Mouse (Mus musculus) hindbrain, embryonic 13.5 days (tissue): ENCODE measurements at regions not wholly inside any gene's neighbourhood (a gene's known extent, or its start where the extent isn't known, plus 50 kb on each side); places are given as distances from the start of the nearest gene placed in this dataset.

Experiments used
- ATAC-seq: fragments of 200-750 bp; cut with Nextera tagmentation; 2 replicates; pipeline ENCODE4 v1.8.0; 2017; ENCODE audit warnings: moderate TSS enrichment; ENCODE audit not compliant: low FRiP score
- H3K27ac ChIP-seq: fragments of 300-500 bp; sonication (generic); 2 replicates; pipeline ENCODE4 v1.5.1; 2015; ENCODE audit warnings: inconsistent platforms, mild to moderate bottlenecking, moderate library complexity
- H3K27me3 ChIP-seq: fragments of 300-500 bp; sonication (generic); 2 replicates; pipeline ENCODE4 v1.6.1; 2015; ENCODE audit warnings: mild to moderate bottlenecking, inconsistent platforms
- H3K36me3 ChIP-seq: fragments of 300-500 bp; sonication (generic); 2 replicates; pipeline ENCODE4 v1.6.1; 2015; ENCODE audit warnings: mild to moderate bottlenecking, inconsistent platforms
- H3K4me1 ChIP-seq: fragments of 300-500 bp; sonication (generic); replicated peaks from 2 replicates; pipeline ENCODE4 v1.6.1; 2015; ENCODE audit warnings: inconsistent platforms
- H3K4me2 ChIP-seq: fragments of 300-500 bp; sonication (generic); 2 replicates; pipeline ENCODE4 v1.6.1; 2015; ENCODE audit warnings: inconsistent platforms, mild to moderate bottlenecking, moderate library complexity
- H3K4me3 ChIP-seq: fragments of 300-500 bp; sonication (generic); 2 replicates; pipeline ENCODE4 v1.5.1; 2015; ENCODE audit warnings: mild to moderate bottlenecking, inconsistent platforms
- H3K9ac ChIP-seq: fragments of 300-500 bp; sonication (generic); 2 replicates; pipeline ENCODE4 v1.6.1; 2015; ENCODE audit warnings: mild to moderate bottlenecking, inconsistent platforms
- H3K9me3 ChIP-seq: fragments of 300-500 bp; sonication (generic); 2 replicates; pipeline ENCODE4 v1.6.1; 2016; ENCODE audit warnings: inconsistent platforms
- WGBS: fragments of 180-500 bp; shearing (Covaris S2); methylation state at CpG from one replicate; pipeline ENCODE4 v1.1.7; 2015; 5-methylcytosine and 5-hydroxymethylcytosine counted together

DNA sequence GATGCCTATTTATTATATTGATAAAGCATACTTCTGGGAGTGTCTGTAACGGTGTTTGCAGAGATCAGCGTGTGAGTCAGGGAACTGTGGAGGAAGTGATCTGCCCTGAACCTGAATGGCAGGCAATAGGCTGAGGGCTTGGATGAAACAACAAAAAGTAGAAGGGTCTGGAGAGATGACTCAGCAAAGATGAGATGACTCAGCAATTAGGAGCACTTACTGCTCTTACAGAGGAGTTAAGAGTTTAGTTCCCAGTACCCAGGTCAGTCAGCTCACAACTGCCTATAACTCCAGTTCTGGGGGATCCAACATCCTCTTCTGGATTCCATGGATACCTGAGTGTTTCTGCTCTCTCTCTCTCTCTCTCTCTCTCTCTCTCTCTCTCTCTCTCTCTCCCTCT, 277.6 kb downstream of the 3100002H09Rik start:
- Histone ChIP-seq H3K9ac (no peak overlapping the region), H3K4me1 (no peaks in the 10 kb centered on the region), H3K27me3 (0 out of 2 replicates have a peak, but pooled peaks cover 7% of the 10 kb centered on the region), H3K4me3 (no peak overlapping the region), H3K9me3 (peaks cover 4% of the 10 kb centered on the region; the same call in 1 of the 2 replicates), H3K36me3 (no peaks in the 10 kb centered on the region), H3K4me2 (no peak overlapping the region), H3K27ac (no peak overlapping the region)
- ATAC-seq, result no peak
- WGBS, result 93% methylated on average over 2 of the region's 2 CpGs

DNA sequence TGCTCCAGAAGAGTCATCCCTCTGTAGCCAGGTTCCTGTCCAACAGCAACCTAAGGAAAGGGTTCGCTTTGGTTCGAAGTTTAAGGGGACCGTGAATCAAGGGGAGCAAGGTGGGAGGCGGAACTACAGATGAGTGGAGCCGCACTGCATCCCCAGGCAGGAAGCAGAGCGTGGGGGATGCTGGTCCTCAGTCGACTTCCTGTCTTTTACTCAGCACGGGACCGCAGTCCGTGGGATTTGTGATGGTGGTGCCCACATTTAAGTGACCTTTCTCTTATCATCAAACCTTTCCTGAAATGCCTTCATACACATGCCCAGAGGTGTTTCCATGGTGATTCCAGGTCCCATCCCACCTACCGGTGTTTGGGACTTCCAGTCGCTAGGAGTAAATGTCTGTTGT, 278.2 kb downstream of the 3100002H09Rik start:
- 95% methylated on average over 12 of the region's 12 CpGs for WGBS
- H3K4me1 ChIP-seq, result no peaks in the 10 kb centered on the region
- H3K27ac ChIP-seq, result no peak overlapping the region
- no peak overlapping the region for H3K9ac ChIP-seq
- no peak overlapping the region for H3K4me3 ChIP-seq
- peaks cover 4% of the 10 kb centered on the region; the same call in 1 of the 2 replicates for H3K9me3 ChIP-seq
- no peak overlapping the region for H3K4me2 ChIP-seq
- 0 out of 2 replicates have a peak, but pooled peaks cover 7% of the 10 kb centered on the region for H3K27me3 ChIP-seq
- H3K36me3 ChIP-seq, result no peaks in the 10 kb centered on the region
- no peak for ATAC-seq

DNA sequence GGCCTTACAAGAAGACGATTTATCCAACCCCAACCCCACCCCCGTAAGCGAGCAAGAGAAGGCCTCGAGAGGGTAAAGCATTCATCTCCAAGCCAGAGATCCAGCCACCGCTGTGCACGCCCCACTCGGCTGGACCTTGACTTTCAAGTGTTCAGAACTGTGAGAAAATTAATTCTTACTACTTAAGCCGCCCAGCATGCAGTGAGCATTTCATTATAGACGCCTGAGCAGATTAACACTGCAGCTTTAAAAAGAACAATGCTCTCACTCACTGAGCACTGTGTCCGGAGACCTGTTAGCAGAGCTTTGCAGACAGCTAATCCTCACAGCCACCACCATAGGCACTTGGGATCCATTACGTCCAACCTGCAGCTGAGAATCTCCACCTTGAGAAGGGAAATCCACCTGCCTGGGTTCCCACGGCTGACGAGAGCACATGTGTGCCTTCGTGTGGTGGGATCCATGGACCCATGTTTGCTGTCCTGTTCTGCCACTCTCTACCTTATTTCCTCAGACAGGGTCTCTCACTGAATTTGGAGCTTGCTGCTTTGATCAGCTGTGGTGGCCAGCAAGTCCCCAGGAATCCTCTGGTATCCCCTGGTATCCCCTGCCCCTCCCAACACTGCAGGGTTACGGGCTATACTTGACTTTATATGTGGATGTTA, 281.4 kb downstream of the 3100002H09Rik start:
- Histone ChIP-seq H3K9me3 (no peaks in the 10 kb centered on the region), H3K4me3 (no peak overlapping the region), H3K27me3 (peaks cover 7% of the 10 kb centered on the region; the same call in 1 of the 2 replicates), H3K27ac (no peak overlapping the region), H3K36me3 (no peaks in the 10 kb centered on the region), H3K9ac (no peak overlapping the region), H3K4me1 (no peaks in the 10 kb centered on the region), H3K4me2 (no peak overlapping the region)
- 38% methylated on average over 15 of the region's 15 CpGs for WGBS
- no peak for ATAC-seq

DNA sequence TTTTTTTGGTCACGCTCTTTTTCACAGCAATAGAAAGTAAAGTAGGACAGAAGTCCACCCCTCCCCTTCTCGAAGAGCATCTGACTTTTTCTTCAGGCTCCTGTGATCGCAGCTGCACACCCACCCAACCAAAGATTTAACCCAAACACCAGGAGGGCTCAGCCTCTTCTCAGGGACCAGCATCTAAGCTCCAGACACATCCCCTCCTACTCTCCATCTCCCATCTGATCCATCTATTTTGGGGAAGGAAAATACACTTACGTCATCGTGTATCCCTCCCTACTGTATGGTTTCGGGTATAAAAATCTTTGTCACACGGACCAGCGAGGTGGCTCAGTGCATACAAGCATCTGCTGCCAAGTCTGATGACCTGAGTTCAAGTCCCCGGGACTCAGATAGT, 284.3 kb downstream of the 3100002H09Rik start:
- 92% methylated on average over 9 of the region's 9 CpGs for WGBS
- H3K36me3 ChIP-seq, result no peaks in the 10 kb centered on the region
- no peak for ATAC-seq
- H3K9ac ChIP-seq, result no peak overlapping the region
- H3K27me3 ChIP-seq, result peaks cover 16% of the 10 kb centered on the region
- H3K4me3 ChIP-seq, result no peak overlapping the region
- H3K4me2 ChIP-seq, result no peak overlapping the region
- no peaks in the 10 kb centered on the region for H3K4me1 ChIP-seq
- no peaks in the 10 kb centered on the region for H3K9me3 ChIP-seq
- no peak overlapping the region for H3K27ac ChIP-seq

DNA sequence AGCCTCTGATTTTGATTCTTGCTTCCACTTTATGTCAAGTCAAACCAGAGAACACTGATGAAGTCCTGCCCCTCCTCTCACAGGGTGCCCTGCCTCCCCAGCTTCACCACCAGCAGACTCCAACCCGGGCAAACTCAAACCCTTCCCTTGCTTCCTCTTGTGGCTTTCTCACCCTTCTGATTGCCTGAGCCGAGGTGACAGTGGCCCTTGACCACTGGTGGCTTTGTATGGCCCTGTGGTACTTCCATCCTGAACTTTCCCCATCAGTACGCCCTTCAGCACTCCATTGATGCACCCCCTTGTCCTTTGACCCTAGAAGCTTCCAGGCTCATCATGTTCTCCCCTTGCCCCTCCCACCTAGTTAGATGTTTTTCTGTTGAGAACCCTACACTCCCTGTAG, 287.0 kb downstream of the 3100002H09Rik start:
- Histone ChIP-seq H3K4me2 (no peak overlapping the region), H3K27ac (no peak overlapping the region), H3K36me3 (no peaks in the 10 kb centered on the region), H3K27me3 (peaks cover 9% of the 10 kb centered on the region), H3K9ac (no peak overlapping the region), H3K4me3 (no peak overlapping the region), H3K9me3 (no peaks in the 10 kb centered on the region), H3K4me1 (no peaks in the 10 kb centered on the region)
- no peak for ATAC-seq
- WGBS, result 54% methylated on average over 3 of the region's 3 CpGs

DNA sequence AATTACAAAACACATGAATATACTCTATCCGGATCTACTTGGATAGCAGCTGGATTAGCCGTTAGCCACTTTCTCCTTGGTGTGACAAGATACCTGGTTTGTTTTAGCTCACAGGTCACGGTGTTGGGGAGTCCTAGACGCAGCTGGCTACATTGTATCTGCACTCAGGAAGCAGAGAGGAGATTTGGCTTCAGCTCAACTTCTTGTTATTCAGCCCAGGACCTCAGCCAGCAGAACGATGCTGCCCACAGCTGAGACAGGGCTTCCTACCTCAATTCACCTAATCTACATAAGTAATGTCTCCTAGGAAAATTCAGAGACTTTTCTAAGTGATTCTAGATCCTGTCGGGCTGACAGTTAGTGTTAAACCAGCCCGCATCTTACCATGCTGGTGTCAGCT, 289.4 kb downstream of the 3100002H09Rik start:
- H3K36me3 ChIP-seq, result no peaks in the 10 kb centered on the region
- H3K27ac ChIP-seq, result no peak overlapping the region
- H3K9me3 ChIP-seq, result no peaks in the 10 kb centered on the region
- no peak overlapping the region for H3K4me3 ChIP-seq
- H3K4me1 ChIP-seq, result no peaks in the 10 kb centered on the region
- no peak overlapping the region for H3K4me2 ChIP-seq
- ATAC-seq, result no peak
- peaks cover 25% of the 10 kb centered on the region for H3K27me3 ChIP-seq
- WGBS, result 56% methylated on average over 7 of the region's 7 CpGs
- no peak overlapping the region for H3K9ac ChIP-seq

DNA sequence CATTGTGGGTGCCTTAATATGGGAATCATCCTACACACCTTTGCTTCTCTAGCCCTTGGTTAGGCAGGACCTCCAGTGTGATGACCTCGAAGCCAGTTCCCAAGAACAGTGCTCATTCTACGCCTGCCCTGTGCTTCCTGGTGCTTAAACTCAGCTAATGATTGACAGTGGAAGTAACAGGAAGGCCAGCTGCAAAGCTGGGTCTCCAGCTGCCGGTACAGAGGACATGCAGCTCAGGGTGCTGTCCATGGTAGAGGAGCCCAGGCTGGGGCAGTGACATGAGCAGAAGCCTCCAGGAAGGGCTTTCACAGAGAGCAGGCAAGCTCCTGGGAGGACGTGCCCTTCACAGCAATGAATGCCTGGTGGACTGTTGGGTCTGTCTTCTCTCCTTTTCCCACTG, 293.6 kb downstream of the 3100002H09Rik start:
- no peak overlapping the region for H3K4me2 ChIP-seq
- no peak overlapping the region for H3K9ac ChIP-seq
- no peaks in the 10 kb centered on the region for H3K36me3 ChIP-seq
- no peak overlapping the region for H3K4me3 ChIP-seq
- H3K27me3 ChIP-seq, result peaks cover 16% of the 10 kb centered on the region
- ATAC-seq, result no peak
- 28% methylated on average over 4 of the region's 4 CpGs for WGBS
- H3K4me1 ChIP-seq, result no peaks in the 10 kb centered on the region
- no peaks in the 10 kb centered on the region for H3K9me3 ChIP-seq
- no peak overlapping the region for H3K27ac ChIP-seq

DNA sequence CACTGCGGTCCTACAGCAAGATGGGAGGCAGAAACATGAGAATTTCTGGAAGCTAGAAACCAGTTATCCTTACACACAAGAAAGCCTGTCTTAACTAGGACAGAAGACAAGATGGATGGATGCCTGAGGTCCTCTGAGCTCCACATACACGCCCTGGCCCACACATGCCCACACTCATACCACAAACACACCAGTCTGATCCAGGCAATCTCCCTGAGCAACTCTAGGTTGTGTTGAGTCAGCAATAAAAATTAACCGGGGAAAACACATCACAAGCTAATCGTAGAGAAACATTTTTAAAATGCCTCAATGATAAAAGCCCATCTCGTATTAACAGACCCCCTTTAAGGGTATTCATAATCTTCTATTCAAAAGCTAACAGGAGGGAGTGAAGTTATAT, 298.9 kb downstream of the 3100002H09Rik start:
- Histone ChIP-seq H3K36me3 (no peaks in the 10 kb centered on the region), H3K9ac (no peak overlapping the region), H3K4me1 (peaks cover 19% of the 10 kb centered on the region), H3K4me2 (no peak overlapping the region), H3K27ac (0 out of 2 replicates have a peak overlapping the region, but pooled peaks have one; percentile 77), H3K27me3 (peaks cover 9% of the 10 kb centered on the region; the same call in 1 of the 2 replicates), H3K4me3 (no peak overlapping the region), H3K9me3 (no peaks in the 10 kb centered on the region)
- WGBS, result 75% methylated on average over 5 of the region's 5 CpGs
- no peak for ATAC-seq

DNA sequence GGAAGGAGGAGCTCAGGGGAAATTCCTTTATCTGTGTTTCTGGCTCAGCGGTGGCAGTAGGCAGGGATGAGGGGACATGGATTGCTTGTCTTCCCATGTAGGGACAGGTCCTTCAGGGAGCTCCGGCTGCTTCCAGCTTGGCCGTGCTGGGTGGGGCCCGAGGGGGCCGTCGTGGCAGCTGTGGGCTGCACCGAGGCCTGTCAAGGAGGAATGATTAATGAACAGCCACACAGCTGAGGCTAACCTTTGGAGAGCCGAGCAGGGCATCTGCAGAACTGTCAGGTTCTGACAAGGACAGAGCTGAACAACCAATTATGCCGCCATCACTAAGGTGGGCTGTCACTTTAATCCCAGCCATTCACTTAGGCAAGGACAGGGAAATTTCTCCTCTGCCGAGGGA, 300.0 kb downstream of the 3100002H09Rik start:
- H3K36me3 ChIP-seq, result no peaks in the 10 kb centered on the region
- H3K4me1 ChIP-seq, result peaks cover 30% of the 10 kb centered on the region
- 7% methylated on average over 10 of the region's 10 CpGs for WGBS
- peak; percentile 82 for ATAC-seq
- H3K4me3 ChIP-seq, result no peak overlapping the region
- H3K9me3 ChIP-seq, result no peaks in the 10 kb centered on the region
- no peak overlapping the region for H3K4me2 ChIP-seq
- peak overlapping the region; percentile 77 for H3K27ac ChIP-seq
- peaks cover 8% of the 10 kb centered on the region; the same call in 1 of the 2 replicates for H3K27me3 ChIP-seq
- peak overlapping the region; percentile 35; the same call in 1 of the 2 replicates for H3K9ac ChIP-seq

DNA sequence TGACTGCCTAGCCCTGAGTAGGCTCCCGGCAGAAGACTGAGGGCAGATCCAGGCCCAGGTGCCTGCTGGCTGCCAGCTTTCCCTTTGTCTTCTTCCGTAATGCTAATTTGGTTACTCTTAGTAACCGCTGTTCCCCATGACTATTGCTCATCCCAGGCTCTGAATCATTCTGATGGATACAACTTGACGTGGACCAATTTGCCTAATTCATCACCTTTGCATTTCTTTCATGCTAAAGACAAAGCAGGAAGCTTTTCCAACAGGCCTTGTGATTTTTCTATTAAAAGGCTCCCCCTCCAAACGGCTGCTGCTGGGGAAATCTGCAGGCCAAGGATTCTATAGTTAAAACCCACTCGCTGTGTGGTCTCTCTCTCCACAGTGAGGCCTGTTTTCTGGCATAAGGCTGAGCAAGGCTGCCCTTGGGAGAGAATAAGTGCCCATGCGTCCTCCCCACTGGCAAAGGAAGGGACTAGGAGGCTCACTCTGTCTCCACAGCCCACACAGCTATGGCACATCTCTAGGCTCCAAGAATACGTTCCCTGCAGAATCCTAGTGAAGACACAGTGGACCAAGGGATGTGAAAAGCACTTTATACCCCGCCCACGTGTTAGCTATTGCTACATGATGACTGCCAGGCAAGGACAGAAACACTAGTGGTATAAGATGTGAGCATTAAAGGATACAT, 304.6 kb downstream of the 3100002H09Rik start:
- H3K27me3 ChIP-seq, result peaks cover 36% of the 10 kb centered on the region
- no peak overlapping the region for H3K9ac ChIP-seq
- no peaks in the 10 kb centered on the region for H3K9me3 ChIP-seq
- H3K4me3 ChIP-seq, result no peak overlapping the region
- 0 out of 2 replicates have a peak, but pooled peaks have one; percentile 39 for ATAC-seq
- no peak overlapping the region for H3K4me2 ChIP-seq
- WGBS, result 37% methylated on average over 10 of the region's 10 CpGs
- peaks cover 31% of the 10 kb centered on the region for H3K4me1 ChIP-seq
- peak overlapping the region; percentile 52 for H3K27ac ChIP-seq
- H3K36me3 ChIP-seq, result no peaks in the 10 kb centered on the region

DNA sequence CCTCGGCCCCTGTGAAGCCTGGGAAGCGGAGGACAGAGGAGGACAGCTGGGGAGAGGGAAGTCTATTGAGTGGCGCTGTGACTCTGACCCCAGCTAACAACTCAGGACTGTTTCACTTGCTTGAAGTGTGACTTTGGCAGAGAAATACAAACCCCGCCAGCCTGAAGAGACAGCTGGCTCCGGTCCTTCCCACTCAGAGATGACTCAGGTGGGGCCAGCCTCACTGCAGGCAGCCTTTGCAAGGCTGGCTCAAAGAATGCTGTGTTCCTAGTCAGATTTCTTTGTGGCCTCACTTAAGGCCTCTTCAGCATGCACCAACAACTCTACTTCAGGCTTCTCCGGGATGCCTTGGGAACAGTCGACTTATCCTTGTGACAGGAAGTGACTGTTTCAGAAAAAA, 307.7 kb downstream of the 3100002H09Rik start:
- H3K36me3 ChIP-seq, result no peaks in the 10 kb centered on the region
- no peak overlapping the region for H3K27ac ChIP-seq
- peaks cover 32% of the 10 kb centered on the region for H3K27me3 ChIP-seq
- H3K4me3 ChIP-seq, result no peak overlapping the region
- no peaks in the 10 kb centered on the region for H3K9me3 ChIP-seq
- H3K4me2 ChIP-seq, result no peak overlapping the region
- peaks cover 32% of the 10 kb centered on the region for H3K4me1 ChIP-seq
- no peak for ATAC-seq
- H3K9ac ChIP-seq, result no peak overlapping the region
- 60% methylated on average over 7 of the region's 7 CpGs for WGBS

DNA sequence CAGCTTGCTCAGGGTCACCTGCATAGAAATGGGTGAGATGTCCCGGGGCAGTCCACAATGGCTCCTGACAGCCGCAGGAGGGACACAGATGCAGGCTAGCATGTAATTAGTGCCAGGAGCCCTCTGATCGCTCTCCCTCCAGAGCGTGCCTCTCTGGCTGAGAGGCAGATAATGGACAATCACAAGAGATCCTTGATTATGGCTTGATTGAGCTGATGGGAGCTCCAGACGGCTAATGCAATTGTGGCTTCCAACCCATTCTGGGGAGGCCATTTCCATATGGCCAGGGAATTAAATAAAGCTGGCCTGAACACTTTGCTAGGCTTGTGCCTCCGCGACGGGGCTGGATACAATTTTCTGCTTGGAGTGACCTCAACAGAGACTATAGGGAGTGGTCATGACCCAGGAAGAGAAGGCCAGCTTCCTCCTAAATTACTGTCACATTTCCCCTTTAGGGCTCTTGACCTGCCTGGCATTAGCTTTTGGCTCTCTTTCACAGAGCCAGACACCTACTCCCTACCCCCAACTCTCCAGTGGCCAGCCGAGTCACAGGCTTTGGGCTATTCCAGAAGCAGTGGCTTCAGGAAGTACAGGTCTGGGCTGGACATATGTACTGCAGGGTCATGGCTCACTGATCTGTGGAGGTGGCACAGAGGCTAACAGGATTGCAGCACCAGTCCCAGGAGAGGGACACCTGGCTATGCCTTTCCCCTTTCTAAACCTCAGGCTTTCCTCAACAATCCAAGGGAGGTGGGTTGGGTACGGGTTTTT, 311.8 kb downstream of the 3100002H09Rik start:
- no peak overlapping the region for H3K4me2 ChIP-seq
- no peak overlapping the region for H3K4me3 ChIP-seq
- peak; percentile 52; the same call in 1 of the 2 replicates for ATAC-seq
- 20% methylated on average over 10 of the region's 10 CpGs for WGBS
- peaks cover 17% of the 10 kb centered on the region for H3K27me3 ChIP-seq
- H3K9ac ChIP-seq, result 0 out of 2 replicates have a peak overlapping the region, but pooled peaks have one; percentile 24
- H3K36me3 ChIP-seq, result no peaks in the 10 kb centered on the region
- H3K9me3 ChIP-seq, result no peaks in the 10 kb centered on the region
- no peak overlapping the region for H3K27ac ChIP-seq
- H3K4me1 ChIP-seq, result peaks cover 16% of the 10 kb centered on the region
